Mouse (Mus musculus) midbrain, embryonic 14.5 days (tissue): ENCODE measurements around the gene Bag2. TPM values are rescaled to one million over a fixed set of nuclear protein-coding genes. Genes with fewer than 3 reads are reported as not detected.
A peak's percentile ranks its signal among the peaks of the same experiment; 100 is the strongest.

Source experiments
- ATAC-seq: fragments of 200-750 bp; cut with Nextera tagmentation; 2 replicates; pipeline ENCODE4 v1.8.0; 2017; ENCODE audit warnings: moderate number of reproducible peaks, moderate library complexity; ENCODE audit not compliant: low FRiP score, low TSS enrichment
- DNase-seq: peaks from one replicate; pipeline ENCODE4 v3.0.0-alpha.2; 2015
- H3K27ac ChIP-seq: fragments of 300-500 bp; sonication (generic); replicated peaks from 2 replicates; pipeline ENCODE4 v1.5.1; 2014; ENCODE audit warnings: mild to moderate bottlenecking, low read depth, low read length, moderate library complexity
- H3K27me3 ChIP-seq: fragments of 300-500 bp; sonication (generic); 2 replicates; pipeline ENCODE4 v1.6.1; 2014; ENCODE audit warnings: low read length, control low read depth, mixed read lengths; ENCODE audit not compliant: control insufficient read depth, insufficient read depth
- H3K36me3 ChIP-seq: fragments of 300-500 bp; sonication (generic); 2 replicates; pipeline ENCODE4 v1.6.1; 2014; ENCODE audit warnings: low read length, control low read depth; ENCODE audit not compliant: control insufficient read depth, insufficient read depth
- H3K4me1 ChIP-seq: fragments of 300-500 bp; sonication (generic); 2 replicates; pipeline ENCODE4 v1.6.1; 2014; ENCODE audit warnings: mild to moderate bottlenecking, antibody characterized with exemption, low read length, control low read depth; ENCODE audit not compliant: control insufficient read depth, insufficient read depth
- H3K4me2 ChIP-seq: fragments of 300-500 bp; sonication (generic); 2 replicates; pipeline ENCODE4 v1.6.1; 2014; ENCODE audit warnings: mild to moderate bottlenecking, low read length, moderate library complexity
- H3K4me3 ChIP-seq: fragments of 300-500 bp; sonication (generic); replicated peaks from 2 replicates; pipeline ENCODE4 v1.5.1; 2014; ENCODE audit warnings: low read depth, low read length
- H3K9ac ChIP-seq: fragments of 300-500 bp; sonication (generic); replicated peaks from 2 replicates; pipeline ENCODE4 v1.6.1; 2014; ENCODE audit warnings: mild to moderate bottlenecking, low read length, moderate library complexity
- H3K9me3 ChIP-seq: fragments of 300-500 bp; sonication (generic); 2 replicates; pipeline ENCODE4 v1.6.1; 2016; ENCODE audit warnings: low read length, control low read depth, mixed read lengths; ENCODE audit not compliant: control insufficient read depth
- WGBS: fragments of 180-500 bp; shearing (Covaris S2); extraction: QIAGEN DNeasy Blood & Tissue Kit; methylation state at CpG from one replicate; pipeline ENCODE4 v1.1.7; 2014; 5-methylcytosine and 5-hydroxymethylcytosine counted together
- polyA plus RNA-seq: library from polyadenylated mRNA; unstranded; fragments of >200 nt; fragmentation: Nextera tagmentation; extraction: Ambion mirVana; gene quantifications from 2 replicates; pipeline ENCODE4 v1.2.1, GENCODE M21; 2014

The Bag2 gene
- polyA plus RNA-seq, 1 experiment from 2014 or later, result 19.8 TPM

DNA sequence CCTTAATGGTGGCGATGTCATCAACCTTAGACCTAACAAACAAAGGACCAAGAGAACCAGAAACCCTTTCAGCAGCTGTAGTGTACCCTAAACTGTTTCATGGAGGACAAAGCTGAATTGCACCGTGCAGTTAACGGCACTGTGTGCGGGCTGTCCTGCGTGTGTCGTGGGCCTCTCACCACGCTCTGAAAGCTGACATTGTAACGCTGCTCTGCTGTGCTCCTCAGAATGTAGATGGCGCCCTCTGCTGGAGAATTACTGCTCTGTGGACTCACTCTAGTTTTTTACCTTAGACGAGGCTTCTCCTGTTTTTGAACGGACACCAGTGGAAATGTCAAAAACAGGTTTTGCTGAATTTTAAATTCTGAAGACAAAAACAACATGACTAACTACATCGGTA is 18.3 kb downstream of the Bag2 start:
- Histone ChIP-seq H3K9me3 (no peaks in the 10 kb centered on the region), H3K36me3 (peaks cover 62% of the 10 kb centered on the region), H3K27me3 (no peaks in the 10 kb centered on the region), H3K4me3 (no peak overlapping the region), H3K9ac (no peak overlapping the region), H3K4me1 (no peaks in the 10 kb centered on the region), H3K4me2 (no peak overlapping the region), H3K27ac (no peak overlapping the region)
- 33% methylated on average over 12 of the region's 12 CpGs for WGBS
- DNase-seq, result peak; percentile 95
- peak; percentile 78 for ATAC-seq

DNA sequence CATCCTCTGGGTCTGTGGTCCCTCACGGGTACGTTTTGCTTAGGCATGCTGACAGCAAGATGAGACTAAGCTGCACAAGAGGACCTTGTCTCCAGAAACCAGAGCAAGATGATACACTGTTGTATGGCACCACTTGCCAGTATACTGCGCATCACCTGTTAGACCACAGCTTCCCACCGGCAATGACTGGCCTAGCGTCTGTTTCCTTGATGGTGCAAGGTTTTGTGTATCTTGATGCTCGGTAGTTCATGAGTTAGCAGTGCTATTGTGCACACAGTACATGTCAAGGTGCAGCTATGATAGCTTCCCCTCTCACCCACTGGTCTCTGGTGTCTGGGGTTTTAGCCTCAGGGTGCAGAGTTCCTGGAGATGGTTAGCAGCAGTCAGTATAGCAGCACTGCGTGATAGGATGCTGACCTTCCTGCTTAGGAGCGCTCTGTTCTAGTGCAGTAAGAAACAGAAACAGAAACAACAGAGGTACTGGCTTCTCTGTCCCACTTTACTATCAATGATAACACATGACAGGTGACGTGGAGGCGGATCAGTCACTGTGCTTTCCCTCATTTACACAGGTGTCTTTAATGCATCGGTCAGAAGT is 18.8 kb downstream of the Bag2 start:
- no peak overlapping the region for H3K9ac ChIP-seq
- DNase-seq (no peak), ATAC-seq (no peak)
- H3K27me3 ChIP-seq, result no peaks in the 10 kb centered on the region
- no peaks in the 10 kb centered on the region for H3K4me1 ChIP-seq
- H3K9me3 ChIP-seq, result no peaks in the 10 kb centered on the region
- H3K4me2 ChIP-seq, result no peak overlapping the region
- 91% methylated on average over 11 of the region's 11 CpGs for WGBS
- no peak overlapping the region for H3K27ac ChIP-seq
- H3K4me3 ChIP-seq, result no peak overlapping the region
- H3K36me3 ChIP-seq, result peaks cover 67% of the 10 kb centered on the region

DNA sequence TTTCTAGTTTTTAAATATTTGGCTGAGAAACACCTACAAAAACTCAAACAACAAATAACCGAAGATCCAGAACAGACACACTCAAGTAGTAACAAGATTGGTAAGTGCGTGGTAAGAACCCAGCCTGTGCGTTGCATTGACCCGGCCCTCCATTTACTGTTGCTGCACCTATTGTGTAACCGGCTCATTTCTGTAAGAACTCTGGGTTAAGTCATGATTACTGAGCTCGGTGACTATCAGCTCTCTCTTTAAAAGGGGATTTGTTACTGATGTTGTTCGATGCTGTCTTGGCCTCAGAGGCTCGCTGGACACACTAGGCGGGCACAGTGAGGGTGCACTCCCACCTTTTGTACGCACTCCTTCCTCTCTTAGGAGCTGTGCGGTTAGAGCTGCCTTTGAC is 19.3 kb downstream of the Bag2 start:
- H3K9ac ChIP-seq, result no peak overlapping the region
- ATAC-seq, result no peak

DNA sequence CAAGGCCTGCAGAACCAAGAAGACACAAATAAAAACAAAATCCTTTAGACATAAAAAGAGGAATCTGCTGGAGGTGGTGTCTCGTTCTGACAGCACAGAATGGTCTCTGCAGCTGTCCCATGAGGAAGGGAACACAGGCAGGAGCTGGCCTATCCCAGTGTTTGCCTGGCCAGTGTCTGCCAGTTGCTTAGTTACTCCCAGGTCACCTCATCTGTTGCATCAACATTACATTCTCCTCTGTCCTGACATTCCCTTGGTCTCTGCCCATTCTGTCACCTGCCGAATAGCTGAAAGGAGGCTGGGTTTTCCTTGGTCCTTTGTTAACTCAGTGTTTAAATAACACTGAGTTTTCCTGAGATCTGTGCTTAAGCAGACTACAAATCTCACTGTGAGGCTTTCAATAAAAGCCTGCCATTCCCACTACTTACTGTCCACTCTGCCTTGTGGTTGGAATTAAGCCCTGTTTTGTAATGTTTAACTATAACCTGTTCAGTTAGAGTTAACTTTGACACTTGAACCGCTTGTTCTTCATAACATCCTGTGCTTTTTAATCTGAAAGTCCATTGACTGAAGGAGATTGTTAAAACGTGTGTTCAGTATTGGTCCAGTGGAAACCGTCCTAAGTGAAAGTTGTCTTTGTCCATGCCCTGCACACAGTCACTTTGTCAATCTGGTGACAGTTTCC is 23.5 kb downstream of the Bag2 start:
- Histone ChIP-seq H3K4me3 (no peak overlapping the region), H3K9ac (no peak overlapping the region), H3K27me3 (no peaks in the 10 kb centered on the region), H3K27ac (no peak overlapping the region), H3K36me3 (peaks cover 79% of the 10 kb centered on the region), H3K9me3 (no peaks in the 10 kb centered on the region), H3K4me2 (no peak overlapping the region), H3K4me1 (no peaks in the 10 kb centered on the region)
- no peak for ATAC-seq
- 77% methylated on average over 5 of the region's 5 CpGs for WGBS
- no peak for DNase-seq

More for the DNA sequence above, 19.3 kb downstream of the Bag2 start:
- no peak overlapping the region for H3K4me2 ChIP-seq
- H3K4me3 ChIP-seq, result no peak overlapping the region
- WGBS, result 93% methylated on average over 11 of the region's 11 CpGs
- no peaks in the 10 kb centered on the region for H3K4me1 ChIP-seq
- no peak for DNase-seq
- H3K27me3 ChIP-seq, result no peaks in the 10 kb centered on the region
- H3K27ac ChIP-seq, result no peak overlapping the region
- H3K36me3 ChIP-seq, result peaks cover 68% of the 10 kb centered on the region
- H3K9me3 ChIP-seq, result no peaks in the 10 kb centered on the region

DNA sequence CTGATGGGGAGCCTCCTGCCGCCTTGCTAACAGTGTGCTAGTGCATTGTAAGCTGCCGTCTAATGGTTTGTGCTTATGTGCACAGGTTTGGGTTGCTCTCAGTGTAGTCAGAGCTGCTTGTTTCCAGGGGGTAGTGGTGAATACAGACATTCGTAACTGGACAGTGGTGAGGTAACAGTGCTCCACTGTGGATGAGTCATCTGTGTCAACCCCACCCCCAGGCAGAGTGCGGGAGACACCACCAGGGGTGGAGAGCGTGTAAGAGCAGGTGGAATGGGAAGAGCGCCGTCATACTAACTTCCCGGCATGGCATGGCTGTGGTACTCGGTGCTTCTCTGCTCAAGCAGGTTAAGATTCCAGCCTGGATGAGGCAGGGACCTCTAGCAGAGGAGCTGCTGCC is 24.6 kb downstream of the Bag2 start:
- no peaks in the 10 kb centered on the region for H3K4me1 ChIP-seq
- no peaks in the 10 kb centered on the region for H3K9me3 ChIP-seq
- no peak overlapping the region for H3K9ac ChIP-seq
- 0 out of 2 replicates have a peak, but pooled peaks have one; percentile 31 for ATAC-seq
- H3K4me3 ChIP-seq, result no peak overlapping the region
- WGBS, result 93% methylated on average over 9 of the region's 9 CpGs
- H3K27ac ChIP-seq, result no peak overlapping the region
- no peaks in the 10 kb centered on the region for H3K27me3 ChIP-seq
- H3K36me3 ChIP-seq, result peaks cover 77% of the 10 kb centered on the region
- no peak overlapping the region for H3K4me2 ChIP-seq
- DNase-seq, result no peak

DNA sequence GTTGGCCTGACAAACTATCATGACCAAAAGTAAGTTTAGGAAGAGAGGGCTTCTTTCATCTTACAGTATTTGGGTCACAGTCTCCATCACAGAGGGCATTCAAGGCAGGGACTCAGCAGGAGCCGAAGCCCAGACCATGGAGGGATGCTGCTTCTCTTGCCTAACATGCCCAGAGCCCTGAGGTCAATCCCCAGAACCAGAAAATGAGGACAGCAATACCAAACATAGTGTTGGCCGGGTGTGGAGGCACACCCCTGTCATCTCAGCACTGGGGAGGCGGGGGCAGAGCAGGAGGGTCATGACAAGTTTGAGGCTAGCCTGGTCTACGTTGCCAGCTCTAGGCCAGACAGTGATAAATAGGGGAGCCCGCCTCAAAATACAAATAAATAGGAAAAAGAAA is 32.5 kb downstream of the Bag2 start:
- no peak overlapping the region for H3K4me3 ChIP-seq
- no peak for DNase-seq
- no peak overlapping the region for H3K9ac ChIP-seq
- no peak overlapping the region for H3K4me2 ChIP-seq
- peaks cover 58% of the 10 kb centered on the region for H3K36me3 ChIP-seq
- ATAC-seq, result no peak
- H3K27ac ChIP-seq, result no peak overlapping the region
- no peaks in the 10 kb centered on the region for H3K9me3 ChIP-seq
- peaks cover 10% of the 10 kb centered on the region for H3K4me1 ChIP-seq
- WGBS, result 97% methylated on average over 5 of the region's 5 CpGs
- H3K27me3 ChIP-seq, result no peaks in the 10 kb centered on the region

DNA sequence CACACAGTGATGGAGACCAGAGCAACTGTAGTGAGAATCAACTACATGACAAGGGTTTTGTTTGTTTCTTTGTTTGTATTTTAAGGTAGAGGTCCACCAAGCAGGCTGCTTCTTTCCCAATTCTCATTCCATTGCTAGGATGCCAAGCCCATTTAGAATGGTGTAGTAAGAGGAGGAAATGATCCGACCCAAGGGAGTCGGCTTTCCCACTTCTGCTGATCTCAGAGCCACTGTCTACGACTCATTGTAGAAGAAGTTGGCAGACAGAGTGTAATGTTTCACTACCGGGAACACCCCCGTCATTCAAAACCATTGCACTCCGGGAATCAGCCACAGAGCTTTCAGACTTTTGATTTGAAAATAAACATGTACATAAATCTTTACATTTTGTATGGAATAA is 33.1 kb downstream of the Bag2 start:
- Histone ChIP-seq H3K9me3 (no peaks in the 10 kb centered on the region), H3K4me1 (peaks cover 11% of the 10 kb centered on the region), H3K4me2 (no peak overlapping the region), H3K9ac (no peak overlapping the region), H3K36me3 (peaks cover 53% of the 10 kb centered on the region), H3K27me3 (no peaks in the 10 kb centered on the region), H3K4me3 (no peak overlapping the region), H3K27ac (no peak overlapping the region)
- DNase-seq (no peak), ATAC-seq (no peak)
- 96% methylated on average over 6 of the region's 6 CpGs for WGBS

DNA sequence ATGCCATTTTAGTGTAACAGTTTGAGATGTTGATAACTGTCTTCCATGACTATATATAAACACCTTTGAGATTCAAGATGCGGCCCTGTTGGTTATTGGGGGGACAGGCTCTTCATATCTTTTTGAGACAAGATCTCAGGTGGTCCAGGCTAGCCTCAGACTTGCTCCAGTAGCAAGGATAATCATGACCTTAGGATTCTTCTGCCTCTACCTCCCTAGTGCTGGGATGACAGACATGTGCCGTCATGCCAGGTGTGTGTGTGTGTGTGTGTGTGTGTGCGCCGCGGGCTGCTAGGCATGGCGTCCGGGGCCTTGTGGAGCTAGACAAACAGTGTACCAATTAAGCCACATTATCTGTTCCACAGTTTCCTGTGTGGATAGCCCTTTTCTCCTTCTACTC is 36.6 kb downstream of the Bag2 start:
- no peak for DNase-seq
- no peak overlapping the region; the same call in 1 of the 2 replicates for H3K9ac ChIP-seq
- no peak for ATAC-seq

DNA sequence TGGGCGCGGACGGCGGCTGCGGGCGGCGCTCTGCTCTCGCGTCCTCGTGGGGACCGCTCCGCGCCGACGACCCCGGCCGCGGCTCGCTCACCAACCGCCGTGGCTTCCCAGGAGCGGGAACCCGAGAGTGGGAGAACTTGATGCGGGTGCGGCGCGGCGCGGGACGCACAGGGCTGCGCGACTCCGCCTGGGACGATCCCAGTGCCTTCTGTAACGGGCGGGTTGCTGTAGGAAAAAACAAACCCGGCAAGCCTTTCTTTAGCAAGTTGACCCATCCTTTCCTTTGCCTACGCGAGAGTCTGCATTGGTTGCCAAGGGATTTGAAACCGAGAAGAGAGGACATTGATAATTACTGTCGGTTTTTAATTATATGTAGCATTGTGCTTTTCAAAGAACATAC is 37.4 kb downstream of the Bag2 start:
- peak overlapping the region; percentile 83 for H3K4me3 ChIP-seq
- H3K4me2 ChIP-seq, result peak overlapping the region; percentile 61
- peak overlapping the region; percentile 86 for H3K9ac ChIP-seq
- H3K9me3 ChIP-seq, result no peaks in the 10 kb centered on the region
- DNase-seq, result no peak
- ATAC-seq, result peak; percentile 63
- no peaks in the 10 kb centered on the region for H3K27me3 ChIP-seq
- under 1% methylated on average over 41 of the region's 41 CpGs for WGBS
- H3K36me3 ChIP-seq, result peaks cover 20% of the 10 kb centered on the region
- H3K27ac ChIP-seq, result peak overlapping the region; percentile 94
- peaks cover 13% of the 10 kb centered on the region for H3K4me1 ChIP-seq

More for the DNA sequence above, 36.6 kb downstream of the Bag2 start:
- Histone ChIP-seq H3K27ac (no peak overlapping the region), H3K9me3 (no peaks in the 10 kb centered on the region), H3K4me1 (peaks cover 13% of the 10 kb centered on the region), H3K4me2 (peak overlapping the region; percentile 61), H3K4me3 (peak overlapping the region; percentile 83; the same call in 1 of the 2 replicates), H3K27me3 (no peaks in the 10 kb centered on the region), H3K36me3 (peaks cover 28% of the 10 kb centered on the region)
- WGBS, result 80% methylated on average over 7 of the region's 7 CpGs
